Mouse (Mus musculus) hindbrain, embryonic 10.5 days (tissue): ENCODE data around the gene Topaz1. TPM values are rescaled to one million over a fixed set of nuclear protein-coding genes. Genes with fewer than 3 reads are reported as not detected.
A peak's percentile ranks its signal among the peaks of the same experiment; 100 is the strongest.
"Not testable (repeated sequence)": the region's sequence is repeated elsewhere in the genome, so short reads cannot be mapped to it uniquely, and the experiment has no call there.

ENCODE experiments used
- DNase-seq: peaks from one replicate; pipeline ENCODE4 v3.0.0-alpha.2; 2017; ENCODE audit warnings: low spot score
- H3K27ac ChIP-seq: fragments of 300-500 bp; sonication (generic); 2 replicates; pipeline ENCODE4 v1.5.1; 2016; ENCODE audit warnings: mild to moderate bottlenecking, moderate library complexity
- H3K27me3 ChIP-seq: fragments of 300-500 bp; sonication (generic); 2 replicates; pipeline ENCODE4 v1.6.1; 2016; ENCODE audit warnings: mild to moderate bottlenecking; ENCODE audit not compliant: poor library complexity, insufficient read depth, severe bottlenecking
- H3K36me3 ChIP-seq: fragments of 300-500 bp; sonication (generic); 2 replicates; pipeline ENCODE4 v1.6.1; 2016; ENCODE audit warnings: mild to moderate bottlenecking, moderate library complexity
- H3K4me1 ChIP-seq: fragments of 300-500 bp; sonication (generic); replicated peaks from 2 replicates; pipeline ENCODE4 v1.6.1; 2016; ENCODE audit warnings: mild to moderate bottlenecking
- H3K4me3 ChIP-seq: fragments of 300-500 bp; sonication (generic); 2 replicates; pipeline ENCODE4 v1.5.1; 2016; ENCODE audit warnings: mild to moderate bottlenecking, moderate library complexity
- H3K9me3 ChIP-seq: fragments of 300-500 bp; sonication (generic); 2 replicates; pipeline ENCODE4 v1.6.1; 2016; ENCODE audit warnings: mild to moderate bottlenecking, moderate library complexity
- WGBS: fragments of 180-500 bp; shearing (Covaris S2); methylation state at CpG from one replicate; pipeline ENCODE4 v1.1.7; 2016; 5-methylcytosine and 5-hydroxymethylcytosine counted together
- polyA plus RNA-seq: library from polyadenylated mRNA; unstranded; fragments of >200 nt; fragmentation: Nextera tagmentation; extraction: Ambion mirVana; gene quantifications from 2 replicates; pipeline ENCODE4 v1.2.1, GENCODE M21; 2016

Topaz1 gene
- polyA plus RNA-seq, 1 experiment from 2014 or later, result not detected

GRCm38 (mm10) chr9:122823374-122824017 is 76.3 kb downstream of the Topaz1 start:
- DNase-seq, result no peak

GRCm38 (mm10) chr9:122826743-122827142 is 79.6 kb downstream of the Topaz1 start:
- DNase-seq, result no peak
- Histone ChIP-seq H3K27ac (no peak overlapping the region), H3K27me3 (no peaks in the 10 kb centered on the region), H3K9me3 (no peaks in the 10 kb centered on the region), H3K36me3 (peaks cover 41% of the 10 kb centered on the region), H3K4me3 (no peak overlapping the region), H3K4me1 (no peaks in the 10 kb centered on the region)
- 97% methylated on average over 4 of the region's 4 CpGs for WGBS

More at GRCm38 (mm10) chr9:122823374-122824017, 76.3 kb downstream of the Topaz1 start:
- no peaks in the 10 kb centered on the region for H3K4me1 ChIP-seq
- H3K36me3 ChIP-seq, result peaks cover 43% of the 10 kb centered on the region
- H3K4me3 ChIP-seq, result no peak overlapping the region
- 85% methylated on average over 5 of the region's 5 CpGs for WGBS
- H3K9me3 ChIP-seq, result no peaks in the 10 kb centered on the region
- no peaks in the 10 kb centered on the region for H3K27me3 ChIP-seq
- no peak overlapping the region for H3K27ac ChIP-seq

- no peaks in the 10 kb centered on the region for H3K9me3 ChIP-seq
- peaks cover 38% of the 10 kb centered on the region for H3K36me3 ChIP-seq
- 86% methylated on average over 4 of the region's 4 CpGs for WGBS
- no peaks in the 10 kb centered on the region for H3K4me1 ChIP-seq
- H3K27ac ChIP-seq, result no peak overlapping the region
- DNase-seq, result no peak
- no peak overlapping the region for H3K4me3 ChIP-seq
- no peaks in the 10 kb centered on the region for H3K27me3 ChIP-seq
These were observed 82.8 kb downstream of the Topaz1 start for GRCm38 (mm10) chr9:122829826-122830380.

- H3K4me1 ChIP-seq, result no peaks in the 10 kb centered on the region
- H3K36me3 ChIP-seq, result peaks cover 17% of the 10 kb centered on the region
- DNase-seq, result no peak
- H3K27ac ChIP-seq, result no peak overlapping the region
- H3K27me3 ChIP-seq, result no peaks in the 10 kb centered on the region
- WGBS, result 87% methylated on average over 9 of the region's 9 CpGs
- H3K4me3 ChIP-seq, result no peak overlapping the region
- H3K9me3 ChIP-seq, result no peaks in the 10 kb centered on the region
These were observed 89.0 kb downstream of the Topaz1 start for GRCm38 (mm10) chr9:122836126-122836525.

GRCm38 (mm10) chr9:122836790-122837189 is 89.6 kb downstream of the Topaz1 start:
- no peak overlapping the region for H3K27ac ChIP-seq
- H3K27me3 ChIP-seq, result no peaks in the 10 kb centered on the region
- WGBS, result 84% methylated on average over 6 of the region's 6 CpGs
- no peaks in the 10 kb centered on the region for H3K9me3 ChIP-seq
- no peak for DNase-seq
- no peaks in the 10 kb centered on the region for H3K4me1 ChIP-seq
- no peak overlapping the region for H3K4me3 ChIP-seq
- peaks cover 17% of the 10 kb centered on the region for H3K36me3 ChIP-seq

GRCm38 (mm10) chr9:122837216-122837615 is 90.1 kb downstream of the Topaz1 start:
- Histone ChIP-seq H3K36me3 (peaks cover 17% of the 10 kb centered on the region), H3K9me3 (no peaks in the 10 kb centered on the region), H3K27me3 (no peaks in the 10 kb centered on the region), H3K4me1 (no peaks in the 10 kb centered on the region), H3K4me3 (no peak overlapping the region), H3K27ac (no peak overlapping the region)
- 88% methylated on average over 4 of the region's 4 CpGs for WGBS
- DNase-seq, result no peak

GRCm38 (mm10) chr9:122837680-122838079 is 90.5 kb downstream of the Topaz1 start:
- Histone ChIP-seq H3K9me3 (no peaks in the 10 kb centered on the region), H3K27me3 (no peaks in the 10 kb centered on the region), H3K27ac (no peak overlapping the region), H3K4me1 (no peaks in the 10 kb centered on the region), H3K36me3 (peaks cover 17% of the 10 kb centered on the region), H3K4me3 (no peak overlapping the region)
- peak; percentile 42 for DNase-seq
- 26% methylated on average over 16 of the region's 16 CpGs for WGBS

GRCm38 (mm10) chr9:122843760-122844159 is 96.6 kb downstream of the Topaz1 start, which contains the start of gene Gm35549:
TSS of gene Gm35549 (minus strand) at chr9:122844035.
- no peaks in the 10 kb centered on the region for H3K27me3 ChIP-seq
- DNase-seq, result no peak
- H3K9me3 ChIP-seq, result peaks cover 5% of the 10 kb centered on the region; the same call in 1 of the 2 replicates
- H3K4me3 ChIP-seq, result no peak within 1 kb of the TSS
- H3K36me3 ChIP-seq, result peaks cover 6% of the 10 kb centered on the region
- H3K27ac ChIP-seq, result no peak within 1 kb of the TSS
- WGBS, result 87% methylated on average over 3 of the region's 3 CpGs
- no peaks in the 10 kb centered on the region for H3K4me1 ChIP-seq

GRCm38 (mm10) chr9:122845621-122846020 is 98.5 kb downstream of the Topaz1 start:
- DNase-seq, result no peak
- no peaks in the 10 kb centered on the region for H3K4me1 ChIP-seq
- no peak overlapping the region for H3K4me3 ChIP-seq
- no peak overlapping the region for H3K27ac ChIP-seq
- WGBS, result 83% methylated on average over 3 of the region's 3 CpGs
- H3K27me3 ChIP-seq, result no peaks in the 10 kb centered on the region
- peaks cover 24% of the 10 kb centered on the region for H3K36me3 ChIP-seq
- H3K9me3 ChIP-seq, result peaks cover 5% of the 10 kb centered on the region; the same call in 1 of the 2 replicates

GRCm38 (mm10) chr9:122846156-122846555 is 99.0 kb downstream of the Topaz1 start:
- H3K9me3 ChIP-seq, result peaks cover 5% of the 10 kb centered on the region; the same call in 1 of the 2 replicates
- H3K4me3 ChIP-seq, result no peak overlapping the region
- no peaks in the 10 kb centered on the region for H3K27me3 ChIP-seq
- H3K27ac ChIP-seq, result no peak overlapping the region
- no peaks in the 10 kb centered on the region for H3K4me1 ChIP-seq
- DNase-seq, result no peak
- H3K36me3 ChIP-seq, result peaks cover 30% of the 10 kb centered on the region

- not testable (repeated sequence) for H3K9me3 ChIP-seq, DNase-seq, H3K27me3 ChIP-seq, H3K4me1 ChIP-seq, H3K27ac ChIP-seq, H3K4me3 ChIP-seq
- WGBS, result 91% methylated on average over 8 of the region's 8 CpGs
- peaks cover 47% of the 10 kb centered on the region for H3K36me3 ChIP-seq
These were observed 100.7 kb downstream of the Topaz1 start for GRCm38 (mm10) chr9:122847811-122848311.
